Mouse (Mus musculus) cortical plate, adult 2 months (tissue): ENCODE measurements around the gene Nrm. TPM values are rescaled to one million over a fixed set of nuclear protein-coding genes. Genes with fewer than 3 reads are reported as not detected.
A peak's percentile ranks its signal among the peaks of the same experiment; 100 is the strongest.

ENCODE experiments used
- H3K27ac ChIP-seq: fragments of 200-500 bp; 2 replicates; pipeline ENCODE4 v1.5.1; 2012; ENCODE audit warnings: low read length, control low read depth, inconsistent platforms; ENCODE audit not compliant: insufficient read depth
- H3K4me1 ChIP-seq: fragments of 200-500 bp; 2 replicates; pipeline ENCODE4 v1.6.1; 2011; ENCODE audit warnings: low read length; ENCODE audit not compliant: control insufficient read depth, insufficient read depth
- H3K4me3 ChIP-seq: fragments of 200-500 bp; 2 replicates; pipeline ENCODE4 v1.5.1; 2011; ENCODE audit warnings: mild to moderate bottlenecking, low read length, control low read depth; ENCODE audit not compliant: insufficient read depth
- CTCF ChIP-seq: fragments of 200-500 bp; IDR thresholded peaks from 2 replicates; pipeline ENCODE4 v1.5.1; 2011; ENCODE audit warnings: mild to moderate bottlenecking, control low read depth, low read length; ENCODE audit not compliant: insufficient read depth; ENCODE audit errors: extremely low read depth
- POLR2A ChIP-seq: fragments of 200-500 bp; IDR thresholded peaks from 2 replicates; pipeline ENCODE4 v1.6.1; 2011; ENCODE audit warnings: mild to moderate bottlenecking, low read length, control low read depth; ENCODE audit not compliant: insufficient read depth; ENCODE audit errors: extremely low read depth
- polyA plus RNA-seq: library from polyadenylated mRNA; depleted of rRNA; stranded (reverse); fragments of >200 nt; gene quantifications from 2 replicates; pipeline ENCODE4 v1.2.3, GENCODE M21; 2012

The Nrm gene
- polyA plus RNA-seq, 1 experiment = 9.3 TPM

DNA sequence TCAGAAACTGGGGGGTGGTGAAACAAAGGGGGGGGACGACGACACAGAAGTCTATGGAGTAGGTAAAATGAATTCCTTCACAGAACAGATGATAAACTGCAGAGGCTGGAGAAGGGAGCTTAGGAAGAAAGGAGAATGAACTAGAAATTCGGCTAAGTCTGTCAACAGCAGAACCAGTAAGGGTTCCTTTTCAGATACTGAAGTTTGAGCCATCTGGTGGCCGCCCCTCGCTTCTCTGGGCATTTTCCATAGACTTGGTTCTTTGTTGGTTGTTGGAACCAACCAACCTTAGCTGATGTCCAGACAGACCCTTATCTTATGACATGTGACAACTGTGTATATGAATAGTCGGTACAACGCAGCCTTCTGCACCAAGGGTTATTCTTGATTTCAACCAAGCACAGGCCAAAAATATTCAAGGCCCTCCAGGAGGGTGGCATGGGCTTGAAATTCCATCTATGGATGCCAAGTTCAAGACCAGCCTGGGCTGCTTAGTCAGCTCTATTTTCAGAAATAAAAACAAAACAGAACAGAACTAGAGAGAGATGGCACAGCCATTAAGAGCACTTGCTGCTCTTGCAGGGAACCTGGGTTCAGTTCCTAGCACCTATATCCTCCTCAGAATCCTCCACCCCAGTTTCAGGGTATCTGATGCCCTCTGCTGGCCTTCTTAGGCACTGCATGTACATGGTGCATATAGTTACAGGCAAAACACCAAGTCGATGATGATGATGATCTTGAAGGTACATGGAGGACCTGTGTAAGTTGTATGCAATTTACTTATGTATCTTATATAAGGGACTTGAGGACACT is 10.0 kb downstream of the Nrm start:
- H3K4me3 ChIP-seq = no peak overlapping the region
- H3K4me1 ChIP-seq = peaks cover 2% of the 10 kb centered on the region; the same call in 1 of the 2 replicates
- H3K27ac ChIP-seq = 0 out of 2 replicates have a peak overlapping the region, but pooled peaks have one; percentile 12
- no peak for TF ChIP-seq POLR2A
- peak; percentile 20; the same call in 1 of the 2 replicates for TF ChIP-seq CTCF

DNA sequence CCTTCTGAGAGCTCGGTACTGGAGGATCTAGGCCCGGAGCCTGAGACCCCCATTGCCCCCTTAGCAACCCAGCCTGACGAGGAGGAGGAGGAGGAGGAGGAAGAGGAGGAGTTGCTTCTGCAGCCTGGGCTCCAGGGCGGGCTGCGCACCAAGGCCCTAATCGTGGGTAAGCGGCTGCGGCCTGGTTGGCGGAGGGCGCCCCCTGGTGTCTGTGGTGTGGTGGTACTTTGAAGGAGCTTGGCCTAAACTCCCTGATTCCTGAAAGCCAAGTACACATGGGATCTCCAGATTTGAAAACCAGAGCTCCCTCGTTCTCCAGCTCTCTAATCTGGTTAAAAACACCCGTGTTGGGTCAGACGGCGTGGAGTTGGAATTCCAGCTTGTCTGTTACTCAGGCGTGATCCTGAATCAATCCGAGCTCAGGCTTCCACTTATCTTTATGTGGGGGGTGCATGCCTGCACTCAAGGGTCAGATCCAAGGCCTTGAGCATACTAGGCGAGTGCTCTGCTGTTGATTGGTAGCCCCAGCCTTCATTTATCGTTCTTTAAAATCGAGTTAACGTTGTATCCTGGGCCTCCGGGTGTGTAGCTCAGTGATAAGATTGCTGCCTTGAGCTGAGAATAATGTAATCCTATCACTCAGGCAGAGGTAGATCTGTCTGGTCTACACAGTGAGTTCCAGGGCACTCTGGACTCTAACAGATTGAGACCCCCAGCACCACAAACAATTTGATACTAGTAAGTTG is 12.8 kb downstream of the Nrm start:
- H3K4me3 ChIP-seq = no peak overlapping the region
- H3K27ac ChIP-seq = no peak overlapping the region
- no peaks in the 10 kb centered on the region for H3K4me1 ChIP-seq
- TF ChIP-seq POLR2A (no peak), CTCF (peak; percentile 82)

DNA sequence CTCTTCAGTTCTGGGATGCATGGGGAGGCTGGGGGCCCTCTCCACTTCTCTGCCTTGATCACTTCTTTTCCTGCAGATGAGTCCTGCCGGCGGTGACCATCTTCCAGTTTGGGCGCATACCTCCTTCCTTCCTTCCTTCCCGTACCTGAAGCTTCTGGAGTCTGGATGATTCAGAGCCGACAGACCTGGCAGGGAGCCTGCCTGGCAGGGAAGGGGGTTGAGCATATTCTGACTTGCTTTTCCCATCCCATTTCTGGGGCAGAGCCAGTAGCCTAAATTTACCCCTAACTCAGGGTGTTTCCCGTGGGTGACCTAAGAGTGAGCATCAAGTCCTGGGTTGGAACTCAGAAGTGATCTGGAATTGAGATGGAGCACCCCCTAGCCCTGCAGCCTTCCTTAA is 13.6 kb downstream of the Nrm start:
- TF ChIP-seq POLR2A = no peak
- no peak for TF ChIP-seq CTCF
- no peaks in the 10 kb centered on the region for H3K4me1 ChIP-seq
- no peak overlapping the region for H3K27ac ChIP-seq
- H3K4me3 ChIP-seq = no peak overlapping the region

DNA sequence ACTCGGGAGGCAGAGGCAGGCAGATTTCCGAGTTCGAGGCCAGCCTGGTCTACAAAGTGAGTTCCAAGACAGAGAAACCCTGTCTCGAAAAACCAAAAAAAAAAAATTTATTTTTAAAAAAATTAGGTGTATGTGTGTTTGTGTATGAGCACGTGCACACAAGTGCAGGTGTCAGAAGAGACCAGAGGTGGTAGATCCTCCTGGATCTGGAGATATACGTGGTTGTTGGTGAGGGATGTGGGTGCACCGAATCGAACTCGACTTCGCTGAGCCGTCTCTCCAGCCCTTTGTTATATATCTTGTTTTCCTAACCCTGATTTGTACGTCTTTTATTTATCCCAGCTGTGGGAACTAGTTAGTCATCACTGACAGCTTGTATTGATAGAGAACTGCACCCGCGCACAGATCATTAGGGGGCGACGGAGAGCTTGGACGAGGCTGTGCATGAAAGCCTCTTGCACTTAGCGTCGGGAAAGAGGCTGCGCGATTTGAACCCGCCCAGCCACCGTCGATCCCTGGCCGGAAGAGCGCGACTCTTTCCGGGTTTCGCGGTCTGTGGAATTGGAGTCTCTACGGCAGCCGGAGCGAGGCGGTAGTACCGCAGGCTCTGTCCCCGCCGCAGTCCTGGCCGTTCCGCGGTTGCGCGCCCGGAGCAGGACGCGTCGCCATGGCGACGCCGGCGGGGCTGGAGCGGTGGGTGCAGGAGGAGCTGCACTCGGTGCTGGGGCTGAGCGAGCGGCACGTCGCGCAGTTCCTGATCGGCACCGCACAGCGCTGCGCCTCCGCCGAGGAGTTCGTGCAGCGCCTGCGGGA is 18.3 kb downstream of the Nrm start, which contains the start of gene Dhx16:
TSS of gene Dhx16 (plus strand) at position 575 of the 813 bp plus-strand sequence.
- peak; percentile 76 for TF ChIP-seq CTCF
- peak; percentile 60; the same call in 1 of the 2 replicates for TF ChIP-seq POLR2A
- peak within 1 kb of the TSS; percentile 53 for H3K4me3 ChIP-seq
- peaks cover 3% of the 10 kb centered on the region for H3K4me1 ChIP-seq
- H3K27ac ChIP-seq = no peak within 1 kb of the TSS

DNA sequence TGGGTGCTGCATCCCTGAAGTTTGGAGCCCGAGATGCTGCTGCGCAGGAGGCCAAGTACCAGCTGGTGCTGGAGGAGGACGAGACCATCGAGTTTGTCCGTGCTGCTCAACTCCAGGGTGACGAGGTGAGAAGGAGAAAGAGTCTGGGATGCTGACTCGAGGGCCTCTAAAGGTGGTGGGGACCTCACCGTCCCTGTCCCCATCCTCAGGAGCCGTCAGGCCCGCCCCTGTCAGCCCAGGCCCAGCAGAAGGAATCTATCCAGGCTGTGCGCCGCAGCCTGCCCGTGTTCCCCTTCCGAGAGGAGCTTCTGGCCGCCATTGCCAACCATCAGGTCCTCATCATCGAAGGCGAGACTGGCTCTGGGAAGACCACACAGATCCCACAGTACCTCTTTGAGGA is 21.8 kb downstream of the Nrm start:
- TF ChIP-seq CTCF = no peak
- no peak for TF ChIP-seq POLR2A
- Histone ChIP-seq H3K4me1 (peaks cover 3% of the 10 kb centered on the region), H3K27ac (no peak overlapping the region), H3K4me3 (no peak overlapping the region)

DNA sequence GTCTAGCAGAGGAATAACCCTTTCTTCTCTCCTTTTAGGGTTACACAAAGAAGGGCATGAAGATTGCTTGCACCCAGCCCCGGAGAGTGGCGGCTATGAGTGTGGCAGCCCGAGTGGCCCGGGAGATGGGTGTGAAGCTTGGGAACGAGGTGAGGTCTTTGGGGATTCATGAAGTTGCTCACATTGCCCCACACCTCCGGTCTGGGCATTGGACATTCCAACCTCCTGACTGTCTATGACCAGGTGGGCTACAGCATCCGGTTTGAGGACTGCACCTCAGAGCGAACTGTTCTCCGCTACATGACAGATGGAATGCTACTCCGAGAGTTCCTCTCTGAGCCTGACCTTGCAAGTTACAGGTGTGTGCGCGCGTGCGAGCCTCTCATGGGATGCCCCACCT is 22.7 kb downstream of the Nrm start:
- H3K4me3 ChIP-seq = no peak overlapping the region
- TF ChIP-seq POLR2A (no peak), CTCF (no peak)
- peaks cover 3% of the 10 kb centered on the region for H3K4me1 ChIP-seq
- H3K27ac ChIP-seq = no peak overlapping the region

DNA sequence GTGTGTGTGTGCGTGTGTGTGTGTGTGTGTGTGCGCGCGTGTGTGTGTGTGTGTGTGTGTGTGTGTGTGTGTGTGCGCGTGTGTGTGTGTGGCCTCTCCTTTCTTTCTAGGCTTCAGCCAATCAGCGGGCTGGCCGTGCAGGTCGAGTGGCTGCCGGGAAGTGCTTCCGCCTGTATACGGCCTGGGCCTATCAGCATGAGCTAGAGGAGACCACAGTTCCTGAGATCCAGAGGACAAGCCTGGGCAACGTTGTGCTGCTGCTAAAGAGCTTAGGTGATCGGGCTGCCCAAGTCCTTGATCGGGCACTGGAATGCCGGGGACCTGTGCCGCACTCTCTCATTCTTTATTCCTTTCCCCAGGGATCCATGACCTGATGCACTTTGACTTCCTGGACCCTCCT is 26.6 kb downstream of the Nrm start:
- H3K4me3 ChIP-seq = no peak overlapping the region
- TF ChIP-seq CTCF (no peak), POLR2A (no peak)
- no peaks in the 10 kb centered on the region for H3K4me1 ChIP-seq
- H3K27ac ChIP-seq = no peak overlapping the region

DNA sequence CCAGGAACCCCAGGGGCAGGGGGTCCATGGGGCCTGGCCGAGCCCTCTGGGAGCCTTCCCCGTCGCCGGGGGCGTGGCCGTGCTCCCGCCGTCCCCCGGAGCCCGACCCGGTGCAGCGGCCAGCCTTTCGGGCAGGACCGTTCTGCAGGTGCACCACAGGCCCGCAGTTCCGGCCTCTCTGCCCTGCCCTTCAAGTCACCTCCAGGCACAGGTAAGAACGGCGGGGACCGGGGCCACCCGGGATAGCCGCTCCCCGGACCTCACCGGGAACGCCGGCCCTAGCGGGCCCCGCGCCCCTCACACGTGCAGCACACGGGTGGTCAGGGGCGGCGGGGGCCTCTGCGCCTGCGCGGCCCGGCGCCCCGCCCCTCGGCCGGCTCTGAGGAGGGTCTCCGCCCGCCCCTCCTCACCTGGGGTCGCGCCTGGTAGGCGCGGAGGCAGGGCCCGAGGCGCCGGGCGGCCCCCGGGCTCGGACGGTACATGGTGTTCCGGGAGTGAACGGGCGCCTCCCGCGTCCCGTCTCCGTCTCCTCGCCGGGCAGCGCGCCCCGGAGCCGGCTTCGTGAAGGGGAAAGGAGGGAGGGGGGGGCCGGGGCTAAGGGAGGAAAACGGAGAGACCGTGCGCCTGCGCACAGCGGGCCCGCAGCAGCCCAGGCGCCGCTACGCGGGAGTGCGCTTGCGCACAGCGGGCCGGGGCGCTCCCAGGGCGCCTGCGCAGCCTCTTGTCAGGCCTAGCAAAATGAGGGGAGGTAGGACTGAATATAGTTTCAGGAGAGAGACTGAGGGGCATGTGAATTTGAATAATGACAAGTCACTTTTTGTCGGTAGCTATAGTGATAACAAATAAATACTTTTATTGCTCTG is 35.9 kb downstream of the Nrm start, which contains the start of gene 2310061I04Rik:
TSS of gene 2310061I04Rik (minus strand) at position 651 of the 863 bp plus-strand sequence.
- no peak for TF ChIP-seq CTCF
- TF ChIP-seq POLR2A = peak; percentile 68
- Histone ChIP-seq H3K27ac (peak within 1 kb of the TSS; percentile 96), H3K4me1 (peaks cover 2% of the 10 kb centered on the region; the same call in 1 of the 2 replicates), H3K4me3 (peak within 1 kb of the TSS; percentile 78)
